Mouse (Mus musculus): ENCODE data around the gene Cmtm1.

DNA sequence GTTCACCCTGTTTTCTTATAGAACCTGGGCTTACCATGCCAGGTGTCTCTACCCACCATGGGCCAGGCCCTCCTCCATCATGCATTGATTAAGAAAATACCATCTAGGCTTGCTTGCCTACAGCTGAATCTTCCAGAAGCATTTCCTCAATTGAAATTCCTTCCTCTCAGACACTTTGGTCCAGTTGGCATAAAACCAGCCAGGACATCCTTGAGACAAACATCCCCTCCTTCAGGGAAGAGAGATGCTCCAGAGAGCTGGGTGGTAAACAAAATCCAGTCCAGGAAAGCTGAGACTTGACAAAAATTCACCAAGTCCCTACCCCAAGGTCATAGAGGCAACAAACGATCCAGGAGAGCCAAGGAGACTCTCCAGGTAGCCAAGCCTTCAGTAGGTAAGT lies 24.3 kb upstream of the Cmtm1 start:
- TF ChIP-seq CTCF (IDR thresholded peaks at IDR 0.05; ENCODE audit: low read depth) (no peak), EP300 (IDR thresholded peaks at IDR 0.05; ENCODE audit: low read depth) (no peak)

Measured in liver, embryonic 14.5 days (tissue).